Mouse (Mus musculus): Measurements from ENCODE around the gene 9930022D16Rik. TPM values are rescaled to one million over a fixed set of nuclear protein-coding genes. Genes with fewer than 3 reads are reported as not detected.

9930022D16Rik gene
- polyA plus RNA-seq, 1 experiment = 0.02 TPM

DNA sequence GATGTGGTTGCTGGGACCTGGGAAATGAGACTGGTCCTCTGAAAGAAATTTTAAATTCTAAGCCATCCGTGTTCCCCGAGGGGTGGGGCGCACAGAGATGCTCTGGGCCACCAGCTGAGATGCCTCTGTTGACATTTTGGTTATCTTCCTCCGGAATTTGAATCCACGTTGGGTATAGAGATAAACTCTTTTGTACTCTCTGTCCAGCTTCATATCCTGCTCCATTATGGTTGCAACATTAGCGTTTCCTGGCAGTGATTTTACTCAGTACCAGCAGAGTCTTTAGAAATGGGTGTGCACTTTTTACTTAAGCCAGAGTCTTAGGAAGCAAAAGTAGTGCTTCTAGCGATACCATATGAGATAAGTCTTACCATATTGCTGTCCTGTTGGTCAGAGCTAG is 35.7 kb upstream of the 9930022D16Rik start:
- H3K4me3 ChIP-seq (replicated peaks) = no peak overlapping the region
- TF ChIP-seq TAL1 (IDR thresholded peaks at IDR 0.05; ENCODE audit: low read length) (no peak), GATA1 (IDR thresholded peaks at IDR 0.05; ENCODE audit: low read length) (no peak)
- H3K27me3 ChIP-seq (ENCODE audit: control insufficient read depth) = no peaks in the 10 kb centered on the region
- H3K9me3 ChIP-seq (ENCODE audit: control insufficient read depth, low read length) = no peaks in the 10 kb centered on the region
- peaks cover 24% of the 10 kb centered on the region for H3K36me3 ChIP-seq (ENCODE audit: control insufficient read depth)
- peaks cover 60% of the 10 kb centered on the region for H3K4me1 ChIP-seq (ENCODE audit: control insufficient read depth)

DNA sequence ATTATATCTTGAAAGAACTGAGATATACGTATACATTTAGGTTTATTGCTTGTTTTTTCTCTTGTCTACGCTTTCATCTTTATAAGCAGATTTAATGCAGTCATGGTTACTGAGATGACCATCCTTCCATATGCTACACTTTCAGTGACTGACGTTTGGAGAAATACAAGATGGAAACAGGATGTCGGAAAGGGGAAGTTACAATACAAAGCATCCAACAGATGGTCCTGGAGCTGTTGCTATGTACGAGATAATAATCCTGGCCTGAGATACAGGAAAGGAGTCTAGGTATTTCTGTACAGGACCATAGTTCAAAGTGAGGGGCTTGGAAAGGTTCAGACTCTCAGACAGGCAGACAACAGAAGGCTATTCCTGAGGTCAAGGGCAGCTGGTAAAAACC is 33.1 kb upstream of the 9930022D16Rik start:
- Histone ChIP-seq H3K4me1 (ENCODE audit: control insufficient read depth) (peaks cover 45% of the 10 kb centered on the region), H3K36me3 (ENCODE audit: control insufficient read depth) (peaks cover 9% of the 10 kb centered on the region), H3K27me3 (ENCODE audit: control insufficient read depth) (no peaks in the 10 kb centered on the region), H3K9me3 (ENCODE audit: control insufficient read depth, low read length) (no peaks in the 10 kb centered on the region), H3K4me3 (replicated peaks) (no peak overlapping the region)
- TF ChIP-seq TAL1 (IDR thresholded peaks at IDR 0.05; ENCODE audit: low read length) (no peak), GATA1 (IDR thresholded peaks at IDR 0.05; ENCODE audit: low read length) (no peak)

DNA sequence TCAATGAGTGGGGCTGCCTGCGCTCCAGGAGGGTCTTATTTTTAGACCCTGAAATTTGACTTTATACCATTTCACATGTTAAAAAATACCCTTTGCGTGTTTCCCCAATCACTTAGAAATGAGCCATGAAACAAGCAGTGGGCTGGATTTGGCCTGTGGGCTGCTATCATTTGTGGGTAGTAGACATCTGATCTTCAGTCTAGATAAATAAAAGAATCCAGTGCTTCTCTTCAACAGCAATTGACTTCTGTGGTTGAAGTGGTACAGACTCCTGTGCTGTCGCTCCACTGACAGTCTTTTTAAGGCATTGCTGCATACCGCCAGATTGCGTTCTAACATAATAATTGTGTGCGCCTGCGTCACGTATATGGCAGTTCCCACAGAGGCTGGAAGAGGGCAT is 28.4 kb upstream of the 9930022D16Rik start:
- H3K27me3 ChIP-seq (ENCODE audit: control insufficient read depth) = no peaks in the 10 kb centered on the region
- no peaks in the 10 kb centered on the region for H3K9me3 ChIP-seq (ENCODE audit: control insufficient read depth, low read length)
- H3K4me3 ChIP-seq (replicated peaks) = no peak overlapping the region
- TF ChIP-seq GATA1 (IDR thresholded peaks at IDR 0.05; ENCODE audit: low read length) (no peak), TAL1 (IDR thresholded peaks at IDR 0.05; ENCODE audit: low read length) (no peak)
- peaks cover 15% of the 10 kb centered on the region for H3K36me3 ChIP-seq (ENCODE audit: control insufficient read depth)
- peaks cover 31% of the 10 kb centered on the region for H3K4me1 ChIP-seq (ENCODE audit: control insufficient read depth)

DNA sequence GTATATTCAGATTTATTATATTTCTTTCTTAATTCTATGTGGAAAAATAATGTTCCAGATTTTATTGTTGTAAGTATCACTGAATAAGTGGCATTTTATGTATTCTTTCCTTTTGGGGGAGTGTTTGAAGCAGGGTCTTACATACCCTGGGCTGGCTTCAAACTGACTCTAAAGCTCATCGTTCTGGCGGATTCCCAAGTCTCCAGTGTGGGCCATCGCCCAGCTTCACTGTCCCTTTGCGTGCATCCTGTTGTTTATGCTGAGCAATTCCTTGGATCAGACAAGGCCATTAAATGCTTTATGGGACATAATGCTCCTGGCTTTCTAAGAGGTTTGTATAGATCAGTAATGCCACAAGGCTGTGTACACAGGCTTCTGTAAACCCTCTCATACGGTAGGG is 24.7 kb upstream of the 9930022D16Rik start:
- H3K27me3 ChIP-seq (ENCODE audit: control insufficient read depth) = no peaks in the 10 kb centered on the region
- TF ChIP-seq GATA1 (IDR thresholded peaks at IDR 0.05; ENCODE audit: low read length) (no peak), TAL1 (IDR thresholded peaks at IDR 0.05; ENCODE audit: low read length) (no peak)
- H3K4me1 ChIP-seq (ENCODE audit: control insufficient read depth) = peaks cover 25% of the 10 kb centered on the region
- H3K36me3 ChIP-seq (ENCODE audit: control insufficient read depth) = peaks cover 36% of the 10 kb centered on the region
- H3K9me3 ChIP-seq (ENCODE audit: control insufficient read depth, low read length) = no peaks in the 10 kb centered on the region
- H3K4me3 ChIP-seq (replicated peaks) = no peak overlapping the region

DNA sequence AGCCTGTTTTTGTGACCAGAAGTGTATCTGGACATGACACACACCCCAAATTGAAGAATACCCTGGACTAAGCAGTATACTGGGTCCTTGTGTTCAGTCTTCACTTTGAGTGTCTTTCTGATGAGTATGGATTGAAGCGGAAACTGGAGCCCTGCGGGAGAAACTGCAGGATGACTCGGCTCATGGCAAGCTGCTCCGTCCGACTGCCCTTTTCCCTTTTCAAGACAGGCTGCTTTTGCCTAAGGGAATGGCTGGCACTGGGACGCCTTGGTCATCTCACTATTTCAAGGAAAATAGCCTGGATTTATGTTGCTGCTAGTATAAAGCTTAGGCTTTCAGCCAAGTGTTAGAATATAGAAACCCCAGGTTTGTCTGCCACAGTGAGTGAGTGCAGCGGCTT is 22.5 kb upstream of the 9930022D16Rik start:
- peaks cover 57% of the 10 kb centered on the region for H3K36me3 ChIP-seq (ENCODE audit: control insufficient read depth)
- peaks cover 19% of the 10 kb centered on the region for H3K4me1 ChIP-seq (ENCODE audit: control insufficient read depth)
- TF ChIP-seq GATA1 (IDR thresholded peaks at IDR 0.05; ENCODE audit: low read length) (no peak), TAL1 (IDR thresholded peaks at IDR 0.05; ENCODE audit: low read length) (no peak)
- no peaks in the 10 kb centered on the region for H3K27me3 ChIP-seq (ENCODE audit: control insufficient read depth)
- H3K9me3 ChIP-seq (ENCODE audit: control insufficient read depth, low read length) = no peaks in the 10 kb centered on the region
- H3K4me3 ChIP-seq (replicated peaks) = no peak overlapping the region

DNA sequence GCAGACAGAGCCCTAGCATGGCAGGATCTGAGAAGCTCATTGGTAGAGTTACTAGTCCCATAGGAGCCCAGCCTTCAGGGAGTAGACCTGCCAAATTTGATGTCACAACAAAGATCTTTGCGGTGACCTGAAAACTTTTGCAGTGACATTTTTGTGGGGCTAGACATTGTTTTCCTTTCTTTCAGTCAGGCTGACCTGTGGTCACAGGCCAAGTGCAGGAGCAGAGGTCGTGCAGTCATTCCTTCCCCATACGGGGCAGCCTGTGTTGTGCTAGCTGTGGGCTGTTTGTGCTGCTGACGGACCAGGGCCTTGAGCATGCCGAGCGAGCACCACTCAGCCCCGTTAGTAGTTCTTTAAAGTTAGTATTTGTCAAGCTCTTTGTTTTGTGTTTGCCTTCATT is 22.0 kb upstream of the 9930022D16Rik start:
- Histone ChIP-seq H3K36me3 (ENCODE audit: control insufficient read depth) (peaks cover 63% of the 10 kb centered on the region), H3K4me3 (replicated peaks) (no peak overlapping the region), H3K4me1 (ENCODE audit: control insufficient read depth) (peaks cover 18% of the 10 kb centered on the region)

DNA sequence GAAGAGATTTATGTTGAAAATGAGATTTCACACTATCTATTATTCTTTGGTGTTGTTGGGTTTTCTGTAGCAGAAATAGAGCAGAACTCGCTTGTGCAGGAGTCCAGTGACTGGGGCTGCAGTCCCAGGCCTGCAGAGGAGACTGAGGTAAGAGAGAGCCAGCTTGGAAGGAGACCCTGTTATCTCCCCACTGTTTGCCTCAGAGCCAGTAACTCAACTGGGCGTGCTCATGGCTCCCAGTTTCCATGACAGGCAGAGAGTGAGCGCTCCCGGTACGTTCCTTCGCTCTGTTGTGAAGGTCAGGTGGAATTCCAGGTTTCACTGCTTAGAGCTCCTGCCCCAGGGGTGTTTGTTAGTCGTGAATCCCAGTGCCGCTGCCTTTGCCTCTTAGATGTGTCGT is 21.1 kb upstream of the 9930022D16Rik start:
- TF ChIP-seq GATA1 (IDR thresholded peaks at IDR 0.05; ENCODE audit: low read length) = no peak
- no peak for TF ChIP-seq TAL1 (IDR thresholded peaks at IDR 0.05; ENCODE audit: low read length)
- H3K4me1 ChIP-seq (ENCODE audit: control insufficient read depth) = peaks cover 9% of the 10 kb centered on the region
- peaks cover 71% of the 10 kb centered on the region for H3K36me3 ChIP-seq (ENCODE audit: control insufficient read depth)
- no peak overlapping the region for H3K4me3 ChIP-seq (replicated peaks)
- no peaks in the 10 kb centered on the region for H3K27me3 ChIP-seq (ENCODE audit: control insufficient read depth)
- no peaks in the 10 kb centered on the region for H3K9me3 ChIP-seq (ENCODE audit: control insufficient read depth, low read length)

More for the DNA sequence above, 22.0 kb upstream of the 9930022D16Rik start:
- H3K27me3 ChIP-seq (ENCODE audit: control insufficient read depth) = no peaks in the 10 kb centered on the region
- TF ChIP-seq GATA1 (IDR thresholded peaks at IDR 0.05; ENCODE audit: low read length) = no peak
- no peak for TF ChIP-seq TAL1 (IDR thresholded peaks at IDR 0.05; ENCODE audit: low read length)
- H3K9me3 ChIP-seq (ENCODE audit: control insufficient read depth, low read length) = no peaks in the 10 kb centered on the region

DNA sequence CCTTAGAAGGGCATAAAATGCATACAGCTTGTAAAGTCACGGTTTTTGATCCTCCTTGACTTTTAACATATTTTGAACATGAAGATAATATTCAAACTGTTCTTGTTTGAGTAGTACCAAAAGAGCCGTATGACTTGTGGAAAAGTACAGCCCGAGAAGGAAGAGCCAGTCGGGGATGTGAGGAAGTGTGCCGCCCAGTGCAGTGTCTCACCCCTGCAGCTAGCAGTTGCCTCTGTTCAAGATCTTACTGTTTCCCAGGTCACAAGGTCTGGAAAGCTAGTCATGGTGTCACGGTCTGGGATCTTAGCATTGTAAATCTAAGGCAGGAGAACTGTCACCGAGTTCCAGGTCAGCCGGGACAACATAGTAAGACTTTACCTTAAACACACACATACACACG is 19.0 kb upstream of the 9930022D16Rik start:
- Histone ChIP-seq H3K27me3 (ENCODE audit: control insufficient read depth) (no peaks in the 10 kb centered on the region), H3K36me3 (ENCODE audit: control insufficient read depth) (peaks cover 81% of the 10 kb centered on the region), H3K4me1 (ENCODE audit: control insufficient read depth) (peaks cover 2% of the 10 kb centered on the region; the same call in 1 of the 2 replicates), H3K9me3 (ENCODE audit: control insufficient read depth, low read length) (no peaks in the 10 kb centered on the region), H3K4me3 (replicated peaks) (no peak overlapping the region)
- TF ChIP-seq GATA1 (IDR thresholded peaks at IDR 0.05; ENCODE audit: low read length) (no peak), TAL1 (IDR thresholded peaks at IDR 0.05; ENCODE audit: low read length) (no peak)

DNA sequence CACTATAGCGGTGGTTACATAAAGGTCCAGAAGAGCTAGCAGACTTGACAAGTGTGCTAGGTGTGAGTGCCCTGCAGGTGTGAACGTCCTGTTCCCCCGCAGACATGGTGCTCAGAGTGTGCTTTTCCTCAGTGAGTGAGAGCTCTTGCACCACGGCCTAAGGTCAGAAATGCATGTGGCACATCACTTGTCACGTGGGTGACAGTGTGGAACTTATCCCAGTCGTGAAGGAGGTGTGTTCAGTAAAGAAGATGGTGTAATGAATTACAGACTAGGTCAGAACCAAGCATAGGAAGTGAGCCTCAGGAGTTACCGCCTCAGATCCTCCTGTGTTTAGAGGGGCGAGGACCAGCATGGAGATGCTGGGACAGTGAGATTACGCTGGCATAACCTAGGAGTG is 18.4 kb upstream of the 9930022D16Rik start:
- Histone ChIP-seq H3K9me3 (ENCODE audit: control insufficient read depth, low read length) (no peaks in the 10 kb centered on the region), H3K27me3 (ENCODE audit: control insufficient read depth) (no peaks in the 10 kb centered on the region), H3K36me3 (ENCODE audit: control insufficient read depth) (peaks cover 84% of the 10 kb centered on the region), H3K4me3 (replicated peaks) (no peak overlapping the region), H3K4me1 (ENCODE audit: control insufficient read depth) (peaks cover 2% of the 10 kb centered on the region; the same call in 1 of the 2 replicates)
- no peak for TF ChIP-seq GATA1 (IDR thresholded peaks at IDR 0.05; ENCODE audit: low read length)
- no peak for TF ChIP-seq TAL1 (IDR thresholded peaks at IDR 0.05; ENCODE audit: low read length)

DNA sequence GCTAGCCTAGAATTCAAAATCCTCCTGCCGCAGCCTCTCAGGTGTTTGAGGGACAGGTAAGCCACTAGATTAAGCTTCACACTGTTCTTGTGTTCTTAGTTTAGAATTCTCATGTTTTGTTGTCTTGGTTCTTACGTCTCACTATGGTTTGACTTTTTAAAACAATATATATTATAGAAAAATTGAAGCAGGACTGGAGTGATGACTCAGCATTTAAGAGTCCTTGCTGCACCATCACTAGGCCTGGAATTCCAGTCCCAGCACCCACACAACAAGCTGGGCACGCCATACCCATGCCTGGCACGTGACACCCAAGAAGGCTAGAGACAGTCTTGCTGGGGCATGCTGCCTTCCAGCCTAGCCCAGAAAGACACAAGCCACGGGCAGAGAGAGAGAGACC is 7.3 kb upstream of the 9930022D16Rik start:
- no peaks in the 10 kb centered on the region for H3K4me1 ChIP-seq (ENCODE audit: control insufficient read depth)
- H3K27me3 ChIP-seq (ENCODE audit: control insufficient read depth) = no peaks in the 10 kb centered on the region
- no peaks in the 10 kb centered on the region for H3K9me3 ChIP-seq (ENCODE audit: control insufficient read depth, low read length)
- TF ChIP-seq GATA1 (IDR thresholded peaks at IDR 0.05; ENCODE audit: low read length) (no peak), TAL1 (IDR thresholded peaks at IDR 0.05; ENCODE audit: low read length) (no peak)
- no peaks in the 10 kb centered on the region; the same call in 1 of the 2 replicates for H3K36me3 ChIP-seq (ENCODE audit: control insufficient read depth)
- no peak overlapping the region for H3K4me3 ChIP-seq (replicated peaks)
